Mouse (Mus musculus) cortical plate, adult 2 months (tissue): ENCODE data around the gene Rasgef1c. TPM values are rescaled to one million over a fixed set of nuclear protein-coding genes. Genes with fewer than 3 reads are reported as not detected.

ENCODE experiments used
- H3K27ac ChIP-seq: fragments of 200-500 bp; 2 replicates; pipeline ENCODE4 v1.5.1; 2012; ENCODE audit warnings: low read length, control low read depth, inconsistent platforms; ENCODE audit not compliant: insufficient read depth
- H3K4me1 ChIP-seq: fragments of 200-500 bp; 2 replicates; pipeline ENCODE4 v1.6.1; 2011; ENCODE audit warnings: low read length; ENCODE audit not compliant: control insufficient read depth, insufficient read depth
- H3K4me3 ChIP-seq: fragments of 200-500 bp; 2 replicates; pipeline ENCODE4 v1.5.1; 2011; ENCODE audit warnings: mild to moderate bottlenecking, low read length, control low read depth; ENCODE audit not compliant: insufficient read depth
- CTCF ChIP-seq: fragments of 200-500 bp; IDR thresholded peaks from 2 replicates; pipeline ENCODE4 v1.5.1; 2011; ENCODE audit warnings: mild to moderate bottlenecking, control low read depth, low read length; ENCODE audit not compliant: insufficient read depth; ENCODE audit errors: extremely low read depth
- POLR2A ChIP-seq: fragments of 200-500 bp; IDR thresholded peaks from 2 replicates; pipeline ENCODE4 v1.6.1; 2011; ENCODE audit warnings: mild to moderate bottlenecking, low read length, control low read depth; ENCODE audit not compliant: insufficient read depth; ENCODE audit errors: extremely low read depth
- polyA plus RNA-seq: library from polyadenylated mRNA; depleted of rRNA; stranded (reverse); fragments of >200 nt; gene quantifications from 2 replicates; pipeline ENCODE4 v1.2.3, GENCODE M21; 2012

Gene Rasgef1c
- polyA plus RNA-seq, 1 experiment, result 38.8 TPM

DNA sequence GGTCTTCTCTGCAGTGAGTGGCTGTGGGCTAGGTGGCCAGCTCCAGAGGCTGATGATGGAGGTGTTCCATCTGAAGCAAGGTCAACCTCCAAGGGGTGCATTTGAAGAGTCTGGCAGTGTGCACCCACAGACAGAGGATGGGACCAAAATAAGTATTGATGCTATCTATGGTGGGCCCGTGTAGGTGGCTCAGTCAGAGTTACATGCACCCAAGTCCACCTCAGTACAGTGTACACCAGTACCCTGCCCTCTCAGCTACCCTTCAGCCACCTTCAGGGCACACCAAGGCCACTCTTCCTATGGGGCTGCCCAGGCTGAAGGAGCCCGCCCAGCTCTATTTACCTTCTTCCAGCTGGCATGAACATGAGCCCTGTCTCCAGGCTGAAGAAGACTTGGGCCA is 68.1 kb downstream of the Rasgef1c start:
- no peak for TF ChIP-seq CTCF
- no peak for TF ChIP-seq POLR2A
- H3K4me1 ChIP-seq, result no peaks in the 10 kb centered on the region
- H3K4me3 ChIP-seq, result no peak overlapping the region
- no peak overlapping the region for H3K27ac ChIP-seq

DNA sequence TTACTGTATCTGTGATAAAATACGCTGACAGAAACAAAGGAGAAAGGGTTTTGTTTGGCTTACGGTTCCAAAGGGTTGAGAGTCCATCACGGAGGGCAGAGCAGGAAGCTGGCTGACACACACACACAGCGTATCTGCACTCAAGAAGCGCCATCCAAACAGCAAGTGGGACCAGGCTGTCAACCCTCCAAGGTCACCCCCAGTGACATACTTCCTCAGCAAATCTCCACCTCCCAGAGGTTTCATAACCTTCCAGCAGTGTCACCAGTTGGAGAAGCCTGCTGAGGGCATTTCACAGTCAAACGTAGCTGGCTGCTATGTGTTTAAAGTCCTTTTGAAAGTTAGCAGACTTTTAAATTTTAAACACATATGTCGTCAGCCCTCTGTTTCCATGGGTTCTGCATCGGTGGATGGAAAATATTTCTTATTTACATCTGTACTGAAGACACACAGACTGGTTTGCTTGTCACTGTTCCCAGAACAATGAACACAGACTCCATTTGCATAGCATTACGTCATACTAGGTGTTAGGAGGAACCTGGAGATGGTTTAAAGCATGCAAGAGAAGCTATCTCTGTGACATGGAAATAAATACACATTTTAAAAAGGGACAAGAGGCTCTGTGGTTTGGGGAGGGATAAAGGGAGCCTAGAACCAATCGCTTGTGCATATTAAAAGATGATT is 72.2 kb downstream of the Rasgef1c start:
- TF ChIP-seq POLR2A, result no peak
- TF ChIP-seq CTCF, result no peak
- Histone ChIP-seq H3K27ac (no peak overlapping the region), H3K4me3 (no peak overlapping the region), H3K4me1 (no peaks in the 10 kb centered on the region)

DNA sequence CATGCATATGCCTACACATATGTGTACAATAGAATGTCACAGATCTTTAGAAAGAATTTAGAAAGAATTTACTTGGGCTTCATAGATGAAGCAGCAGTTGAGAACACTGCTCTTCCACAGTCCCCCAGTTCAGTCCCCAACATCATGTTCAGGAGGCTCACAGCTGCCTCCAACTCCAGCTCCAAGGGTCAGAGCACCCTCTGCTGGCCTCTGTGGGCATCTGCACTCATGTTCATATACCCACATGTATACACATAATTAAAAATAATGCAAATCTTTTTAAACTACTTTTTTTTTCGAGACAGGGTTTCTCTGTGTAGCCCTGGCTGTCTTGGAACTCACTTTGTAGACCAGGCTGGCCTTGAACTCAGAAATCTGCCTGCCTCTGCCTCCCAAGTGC is 73.0 kb downstream of the Rasgef1c start:
- no peak overlapping the region for H3K4me3 ChIP-seq
- H3K4me1 ChIP-seq, result no peaks in the 10 kb centered on the region
- no peak overlapping the region for H3K27ac ChIP-seq
- TF ChIP-seq CTCF (no peak), POLR2A (no peak)

DNA sequence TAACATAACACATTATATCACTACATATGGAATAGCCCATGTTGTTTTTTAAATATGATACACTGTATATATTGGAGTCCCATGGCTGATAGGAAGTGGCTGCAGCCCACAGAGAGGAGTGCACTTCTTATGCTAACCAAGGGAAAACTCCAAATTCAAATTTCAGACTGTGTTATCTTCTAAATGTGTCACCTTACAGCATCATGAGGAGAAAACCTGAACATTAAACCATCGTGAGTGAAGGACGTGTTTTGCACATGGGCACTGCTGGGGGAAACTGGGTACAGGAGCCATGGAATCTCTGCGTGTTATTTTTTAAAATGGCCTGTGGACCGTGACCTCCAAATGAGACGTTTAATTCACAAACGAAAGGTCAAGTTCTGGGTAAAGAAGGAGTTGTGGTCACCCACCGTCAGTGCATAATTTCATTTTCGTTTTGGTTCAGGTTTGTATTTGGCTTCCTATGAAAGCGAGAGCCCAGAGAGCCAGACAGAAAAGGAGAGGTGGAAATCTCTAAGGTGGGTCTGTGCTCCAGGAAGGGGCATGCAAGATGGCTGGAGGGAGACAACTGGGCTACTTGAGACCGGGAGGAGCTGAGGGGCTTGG is 76.4 kb downstream of the Rasgef1c start:
- no peaks in the 10 kb centered on the region for H3K4me1 ChIP-seq
- no peak overlapping the region for H3K4me3 ChIP-seq
- no peak overlapping the region for H3K27ac ChIP-seq
- TF ChIP-seq CTCF (no peak), POLR2A (no peak)

DNA sequence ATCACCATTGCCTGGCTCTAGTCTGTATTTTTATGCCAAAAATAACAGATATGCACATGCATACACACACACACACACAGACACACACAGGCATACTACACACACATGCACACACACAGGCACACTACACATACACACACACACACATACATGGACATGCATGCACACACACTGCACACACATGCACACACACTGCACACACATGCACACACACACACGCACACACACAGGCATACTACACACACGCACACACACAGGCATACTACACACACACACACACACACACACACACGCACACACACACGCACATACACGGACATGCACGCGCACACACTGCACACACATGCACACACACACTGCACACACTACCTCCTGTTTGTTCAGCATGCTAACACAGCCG is 77.3 kb downstream of the Rasgef1c start:
- no peak overlapping the region for H3K27ac ChIP-seq
- TF ChIP-seq CTCF (no peak), POLR2A (no peak)

DNA sequence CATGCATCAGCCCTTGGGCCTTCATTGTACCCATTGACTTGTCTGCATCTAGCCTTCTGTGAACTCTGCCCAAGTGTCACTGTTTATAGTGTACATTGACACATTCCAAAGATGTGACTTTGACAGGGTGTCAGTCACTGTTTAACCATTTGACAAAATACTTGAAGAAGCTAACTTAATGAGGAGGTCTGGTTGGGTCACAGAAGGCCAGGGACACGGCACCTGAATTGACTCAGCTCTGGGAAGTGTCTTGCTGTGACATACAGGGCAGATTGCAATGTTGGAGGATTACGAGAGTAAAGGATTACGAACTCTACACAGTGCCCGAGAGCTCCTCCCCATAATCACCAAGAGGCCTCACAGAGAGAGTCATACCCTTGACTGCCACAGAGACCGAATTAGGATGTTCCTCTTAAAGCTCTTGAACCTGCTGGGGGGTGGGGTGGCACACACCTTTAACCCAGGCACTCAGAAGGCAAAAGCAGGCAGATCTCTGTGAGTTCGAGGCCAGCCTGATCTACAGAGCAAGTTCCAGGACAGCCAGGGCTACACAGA is 79.1 kb downstream of the Rasgef1c start:
- Histone ChIP-seq H3K4me3 (no peak overlapping the region), H3K27ac (no peak overlapping the region), H3K4me1 (no peaks in the 10 kb centered on the region)
- no peak for TF ChIP-seq POLR2A
- TF ChIP-seq CTCF, result no peak

More for the DNA sequence above, 77.3 kb downstream of the Rasgef1c start:
- Histone ChIP-seq H3K4me1 (no peaks in the 10 kb centered on the region), H3K4me3 (no peak overlapping the region)

DNA sequence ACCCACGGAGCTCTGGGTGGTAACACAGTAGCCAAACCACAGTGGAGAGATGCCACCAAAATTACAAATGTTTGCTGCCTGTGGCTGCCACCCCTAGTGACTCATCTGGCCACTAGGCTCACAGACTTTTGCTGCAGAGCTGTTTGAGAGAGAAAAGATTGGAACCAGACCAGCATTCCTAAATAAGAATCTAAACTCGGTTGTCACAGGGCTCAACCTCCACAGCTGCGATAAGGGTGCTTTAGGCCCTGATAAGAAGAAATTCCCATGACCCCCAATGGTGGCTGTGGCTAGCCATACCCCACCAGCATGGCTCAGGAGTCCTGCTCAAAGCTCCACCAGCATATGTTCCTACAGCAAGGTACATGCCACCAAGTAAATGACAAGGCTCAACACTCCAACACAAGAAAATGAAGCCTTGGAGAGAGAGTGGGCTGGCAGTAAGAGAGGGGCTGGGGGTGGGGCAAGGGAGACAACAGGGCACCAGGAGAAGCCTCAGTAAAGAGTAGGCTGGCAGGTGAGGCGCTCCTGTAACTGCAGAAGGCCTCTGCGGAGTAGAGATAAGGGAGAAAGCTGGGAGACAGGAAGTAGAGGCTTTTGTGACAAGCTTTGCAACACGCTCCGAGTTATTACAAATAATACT is 79.8 kb downstream of the Rasgef1c start:
- Histone ChIP-seq H3K4me1 (no peaks in the 10 kb centered on the region), H3K4me3 (no peak overlapping the region), H3K27ac (no peak overlapping the region)
- TF ChIP-seq CTCF (no peak), POLR2A (no peak)

DNA sequence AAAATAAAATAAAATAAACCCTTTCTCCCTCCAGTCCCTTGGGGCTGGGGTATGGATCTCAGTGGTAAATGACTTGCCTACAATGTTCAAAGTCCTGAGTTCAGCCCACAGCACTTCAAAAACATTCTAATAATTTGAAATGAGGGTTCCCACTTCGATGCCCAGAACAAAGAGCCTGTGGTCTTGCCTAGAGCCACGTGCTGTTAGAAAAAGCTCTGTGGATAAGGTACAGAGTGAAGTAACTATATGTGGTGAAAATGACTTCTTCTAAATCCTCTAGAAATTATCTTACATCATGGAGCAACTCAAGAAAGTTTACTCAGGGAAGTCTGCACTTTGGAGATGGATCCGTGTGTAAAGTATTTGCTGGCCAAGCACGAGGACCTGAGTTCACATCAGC is 80.5 kb downstream of the Rasgef1c start:
- H3K4me1 ChIP-seq, result no peaks in the 10 kb centered on the region
- TF ChIP-seq POLR2A (no peak), CTCF (no peak)
- H3K4me3 ChIP-seq, result no peak overlapping the region
- H3K27ac ChIP-seq, result no peak overlapping the region

DNA sequence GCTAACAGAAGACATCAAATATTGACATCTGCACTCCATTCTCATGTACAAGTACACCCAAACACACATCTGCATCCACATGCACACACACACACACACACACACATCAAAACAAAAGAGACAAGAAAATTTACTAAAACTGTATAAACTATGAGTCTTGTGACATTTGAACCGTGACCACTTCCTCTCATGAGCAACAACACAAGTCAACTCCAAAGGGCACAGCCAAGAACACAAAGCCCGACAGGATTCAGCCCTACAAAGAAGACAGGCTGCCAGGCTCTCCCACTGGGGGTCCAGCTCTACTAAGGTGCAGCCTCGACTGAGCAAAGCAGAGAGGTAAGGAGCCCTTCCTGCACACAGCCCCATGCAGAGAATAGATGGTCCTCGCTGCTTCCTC is 81.2 kb downstream of the Rasgef1c start:
- H3K27ac ChIP-seq, result no peak overlapping the region
- no peak for TF ChIP-seq POLR2A
- no peak overlapping the region for H3K4me3 ChIP-seq
- H3K4me1 ChIP-seq, result no peaks in the 10 kb centered on the region

DNA sequence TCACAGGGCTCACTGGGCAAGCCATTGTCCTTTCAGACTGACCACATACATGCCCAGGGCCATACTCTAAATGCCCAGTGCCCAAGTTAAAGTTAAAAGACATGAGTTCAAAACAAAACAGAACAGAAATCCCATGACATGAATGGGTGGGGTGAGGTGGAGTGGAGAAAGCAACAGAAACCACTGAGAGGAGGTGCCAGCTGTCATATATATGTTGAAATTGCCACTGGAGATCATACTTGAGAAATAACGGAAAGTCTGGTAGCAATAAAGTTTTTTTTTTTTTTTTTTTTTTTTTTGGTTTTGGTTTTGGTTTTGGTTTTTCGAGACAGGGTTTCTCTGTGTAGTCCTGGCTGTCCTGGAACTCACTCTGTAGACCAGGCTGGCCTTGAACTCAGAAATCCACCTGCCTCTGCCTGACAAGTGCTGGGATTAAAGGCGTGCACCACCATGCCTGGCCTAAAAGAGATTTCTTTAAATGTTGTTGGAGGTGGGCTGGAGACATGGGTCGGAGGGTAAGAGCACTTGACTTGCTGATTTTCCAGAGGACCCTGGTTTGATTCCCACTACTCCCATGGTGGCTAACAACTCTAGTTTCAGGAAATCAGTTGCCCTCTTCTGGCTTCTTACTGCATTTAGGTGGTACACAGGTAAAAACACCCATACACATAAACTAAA is 82.4 kb downstream of the Rasgef1c start:
- Histone ChIP-seq H3K27ac (no peak overlapping the region), H3K4me3 (no peak overlapping the region), H3K4me1 (no peaks in the 10 kb centered on the region)
- TF ChIP-seq CTCF (no peak), POLR2A (no peak)

DNA sequence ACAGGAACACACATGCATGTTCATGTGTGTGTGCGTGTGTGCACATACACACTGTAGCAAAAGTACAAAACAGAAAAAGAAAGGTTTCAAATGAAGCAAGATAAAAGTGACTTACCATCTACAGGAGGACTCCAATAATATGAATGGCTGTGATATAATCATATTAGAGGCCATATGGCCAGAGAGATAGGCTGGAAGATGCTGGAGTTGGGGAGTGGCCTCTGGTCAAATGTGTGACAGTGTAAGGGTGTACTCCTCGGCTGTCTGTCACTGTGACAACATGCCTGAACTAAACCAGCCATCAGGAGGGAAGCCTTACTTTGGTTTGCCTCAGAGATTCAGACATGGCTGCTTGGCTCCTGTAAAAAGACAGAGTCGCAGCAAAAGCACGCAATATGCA is 83.4 kb downstream of the Rasgef1c start:
- H3K4me1 ChIP-seq, result no peaks in the 10 kb centered on the region
- H3K27ac ChIP-seq, result no peak overlapping the region
- TF ChIP-seq POLR2A, result no peak
- TF ChIP-seq CTCF, result no peak
- no peak overlapping the region for H3K4me3 ChIP-seq
